Mouse (Mus musculus) cortical plate, adult 2 months (tissue): ENCODE results near the gene Cfap77.

ENCODE experiments used
- CTCF ChIP-seq: fragments of 200-500 bp; IDR thresholded peaks from 2 replicates; pipeline ENCODE4 v1.5.1; 2011; ENCODE audit warnings: mild to moderate bottlenecking, control low read depth, low read length; ENCODE audit not compliant: insufficient read depth; ENCODE audit errors: extremely low read depth
- POLR2A ChIP-seq: fragments of 200-500 bp; IDR thresholded peaks from 2 replicates; pipeline ENCODE4 v1.6.1; 2011; ENCODE audit warnings: mild to moderate bottlenecking, low read length, control low read depth; ENCODE audit not compliant: insufficient read depth; ENCODE audit errors: extremely low read depth

DNA sequence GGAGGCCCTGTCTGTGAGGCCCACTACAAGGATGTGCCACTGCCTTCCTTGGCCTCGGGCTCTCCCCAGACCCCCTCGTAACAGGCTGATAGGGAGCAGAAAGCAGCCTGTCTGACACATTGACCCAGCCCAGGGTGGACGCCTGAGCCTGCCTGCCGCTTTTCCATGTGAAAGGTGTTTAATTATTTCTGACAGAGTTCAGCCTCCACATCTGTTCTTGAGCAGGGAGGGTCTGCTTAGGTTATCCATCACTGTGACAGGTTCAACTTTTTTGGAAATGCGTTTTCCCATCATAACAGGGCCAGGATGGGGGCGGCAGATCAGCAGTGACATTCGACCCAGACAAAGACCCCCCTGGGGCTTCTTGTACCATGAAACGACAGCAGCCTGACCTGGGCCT lies 101.9 kb downstream of the Cfap77 start:
- TF ChIP-seq POLR2A (no peak), CTCF (no peak)
